Mouse (Mus musculus): Measurements from ENCODE around the gene Romo1. TPM values are rescaled to one million over a fixed set of nuclear protein-coding genes. Genes with fewer than 3 reads are reported as not detected.

Romo1 gene
- polyA plus RNA-seq, 1 experiment from 2014 or later = 366 TPM

DNA sequence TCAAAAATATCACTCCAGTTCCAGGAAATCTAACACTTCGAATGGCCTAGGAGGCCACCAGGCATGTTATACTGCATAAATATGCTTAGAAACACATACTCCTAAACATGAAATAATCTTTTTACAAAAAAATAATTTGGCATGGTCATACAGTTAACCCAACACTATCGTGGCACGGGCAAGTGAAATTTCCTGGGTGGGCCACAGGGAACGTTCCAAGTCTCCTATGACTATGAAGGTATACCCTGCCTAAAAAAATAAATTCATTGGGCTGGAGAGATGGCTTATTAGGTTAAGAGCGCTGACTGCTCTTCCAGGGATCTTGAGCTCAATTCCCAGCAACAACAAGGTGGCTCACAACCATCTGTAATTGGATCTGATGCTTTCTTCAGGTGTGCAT, 22.7 kb downstream of the Romo1 start:
- Histone ChIP-seq H3K27me3 (ENCODE audit: control insufficient read depth, insufficient read depth, low read length) (no peaks in the 10 kb centered on the region), H3K27ac (ENCODE audit: low read depth, low read length) (no peak overlapping the region), H3K4me2 (ENCODE audit: low read depth) (no peak overlapping the region), H3K9ac (ENCODE audit: low read length) (no peak overlapping the region), H3K4me3 (ENCODE audit: low read depth, low read length) (no peak overlapping the region), H3K4me1 (ENCODE audit: control insufficient read depth, insufficient read depth, low read length) (no peaks in the 10 kb centered on the region), H3K9me3 (ENCODE audit: control insufficient read depth, low read length) (no peaks in the 10 kb centered on the region), H3K36me3 (ENCODE audit: control insufficient read depth, insufficient read depth, low read length) (peaks cover 12% of the 10 kb centered on the region; the same call in 1 of the 2 replicates)
- ATAC-seq (ENCODE audit: insufficient read depth, low FRiP score, low TSS enrichment) = no peak
- WGBS = 97% methylated on average over 5 of the region's 5 CpGs
- DNase-seq (ENCODE audit: low spot score) = no peak

DNA sequence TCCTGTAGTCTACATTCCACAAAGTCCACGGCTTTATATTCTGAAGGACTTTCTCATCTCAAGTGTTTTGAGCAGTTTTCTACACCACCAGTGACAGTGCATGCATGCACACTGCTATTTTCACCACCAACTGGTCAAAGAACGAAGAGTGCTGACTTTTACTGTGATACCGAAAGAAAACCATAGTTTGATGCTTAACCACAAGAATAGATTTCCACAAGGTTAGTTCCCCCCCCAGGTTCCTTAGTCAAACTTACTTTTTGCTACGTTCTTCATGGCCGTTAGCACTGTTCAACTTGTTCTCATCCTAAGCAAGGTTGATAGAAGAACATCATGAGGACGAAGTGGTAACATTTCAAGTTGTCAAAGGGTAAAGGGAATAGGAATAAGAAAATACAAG, 33.2 kb downstream of the Romo1 start:
- no peak overlapping the region for H3K9ac ChIP-seq (ENCODE audit: low read length)
- ATAC-seq (ENCODE audit: insufficient read depth, low FRiP score, low TSS enrichment) (no peak), DNase-seq (ENCODE audit: low spot score) (no peak)
- H3K27ac ChIP-seq (ENCODE audit: low read depth, low read length) = no peak overlapping the region
- peaks cover 12% of the 10 kb centered on the region for H3K36me3 ChIP-seq (ENCODE audit: control insufficient read depth, insufficient read depth, low read length)
- peaks cover 11% of the 10 kb centered on the region; the same call in 1 of the 2 replicates for H3K4me1 ChIP-seq (ENCODE audit: control insufficient read depth, insufficient read depth, low read length)
- WGBS = 93% methylated on average over 6 of the region's 6 CpGs
- no peak overlapping the region for H3K4me2 ChIP-seq (ENCODE audit: low read depth)
- no peak overlapping the region for H3K4me3 ChIP-seq (ENCODE audit: low read depth, low read length)
- no peaks in the 10 kb centered on the region for H3K27me3 ChIP-seq (ENCODE audit: control insufficient read depth, insufficient read depth, low read length)
- no peaks in the 10 kb centered on the region for H3K9me3 ChIP-seq (ENCODE audit: control insufficient read depth, low read length)

DNA sequence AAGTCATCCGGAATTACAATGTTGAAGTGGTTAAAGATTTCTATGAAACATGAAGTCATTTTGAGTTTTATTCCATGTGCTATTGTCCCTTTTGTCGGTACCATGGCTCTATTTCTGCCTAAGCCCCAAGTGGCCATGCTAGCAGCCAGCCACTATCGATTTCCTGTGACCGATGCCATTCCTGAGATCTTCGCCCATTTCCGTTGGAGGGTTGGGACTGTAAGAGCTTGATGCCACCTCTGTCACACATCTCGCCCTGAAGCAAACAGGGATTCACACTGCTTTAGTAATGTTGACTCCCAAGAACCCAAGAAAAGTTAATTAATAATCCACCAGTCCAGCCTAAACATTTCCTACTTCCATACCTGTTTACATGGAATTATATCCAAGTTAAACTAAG, 33.8 kb downstream of the Romo1 start:
- H3K36me3 ChIP-seq (ENCODE audit: control insufficient read depth, insufficient read depth, low read length) = peaks cover 9% of the 10 kb centered on the region
- WGBS = 84% methylated on average over 7 of the region's 7 CpGs
- no peak for ATAC-seq (ENCODE audit: insufficient read depth, low FRiP score, low TSS enrichment)

DNA sequence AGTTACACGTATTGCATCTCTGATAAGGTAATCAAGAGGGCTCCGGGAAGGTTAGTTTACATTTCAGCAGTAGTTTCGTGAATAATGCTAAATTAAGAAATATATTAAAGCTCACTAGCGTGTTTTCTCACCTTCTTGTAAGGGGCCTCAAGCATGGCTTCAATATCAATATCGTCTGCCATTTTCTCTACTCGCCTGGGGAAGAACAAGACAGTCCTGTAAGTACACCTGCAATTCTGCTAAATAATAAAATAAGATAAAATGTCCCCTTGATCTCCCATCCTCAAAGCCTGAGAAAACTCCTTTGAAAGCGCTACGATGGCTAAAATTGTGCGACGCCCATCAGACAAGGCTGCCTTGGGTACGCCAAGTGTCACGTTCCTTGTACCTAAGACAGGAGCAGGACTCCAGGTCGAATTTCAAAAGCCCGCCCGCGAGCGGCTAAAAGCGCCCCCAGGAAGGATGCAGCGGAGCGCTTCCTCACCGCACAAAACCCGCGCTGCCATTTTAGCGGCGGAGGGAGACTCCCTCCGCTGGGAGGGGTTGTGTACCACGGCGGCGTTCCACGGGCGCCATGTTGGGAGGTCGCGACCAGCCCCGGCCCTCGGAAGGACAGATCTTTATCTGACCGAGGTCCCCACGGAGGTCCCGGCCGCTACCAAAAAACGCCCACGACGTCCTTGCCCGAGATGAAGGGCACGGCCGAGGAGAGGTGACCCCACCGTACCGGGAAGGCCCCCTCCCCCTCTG, 35.4 kb downstream of the Romo1 start:
- DNase-seq (ENCODE audit: low spot score) (peak; percentile 87), ATAC-seq (ENCODE audit: insufficient read depth, low FRiP score, low TSS enrichment) (peak; percentile 61)
- H3K27me3 ChIP-seq (ENCODE audit: control insufficient read depth, insufficient read depth, low read length) = no peaks in the 10 kb centered on the region
- peak overlapping the region; percentile 85 for H3K27ac ChIP-seq (ENCODE audit: low read depth, low read length)
- peak overlapping the region; percentile 69 for H3K4me2 ChIP-seq (ENCODE audit: low read depth)
- H3K4me3 ChIP-seq (ENCODE audit: low read depth, low read length) = peak overlapping the region; percentile 88
- 1% methylated on average over 47 of the region's 47 CpGs for WGBS
- H3K9me3 ChIP-seq (ENCODE audit: control insufficient read depth, low read length) = no peaks in the 10 kb centered on the region
- peak overlapping the region; percentile 100 for H3K9ac ChIP-seq (ENCODE audit: low read length)
- peaks cover 11% of the 10 kb centered on the region; the same call in 1 of the 2 replicates for H3K4me1 ChIP-seq (ENCODE audit: control insufficient read depth, insufficient read depth, low read length)
- H3K36me3 ChIP-seq (ENCODE audit: control insufficient read depth, insufficient read depth, low read length) = peaks cover 4% of the 10 kb centered on the region

More for the DNA sequence above, 33.8 kb downstream of the Romo1 start:
- Histone ChIP-seq H3K27ac (ENCODE audit: low read depth, low read length) (no peak overlapping the region), H3K4me3 (ENCODE audit: low read depth, low read length) (no peak overlapping the region), H3K4me1 (ENCODE audit: control insufficient read depth, insufficient read depth, low read length) (peaks cover 11% of the 10 kb centered on the region; the same call in 1 of the 2 replicates), H3K27me3 (ENCODE audit: control insufficient read depth, insufficient read depth, low read length) (no peaks in the 10 kb centered on the region), H3K9me3 (ENCODE audit: control insufficient read depth, low read length) (no peaks in the 10 kb centered on the region), H3K9ac (ENCODE audit: low read length) (no peak overlapping the region), H3K4me2 (ENCODE audit: low read depth) (peak overlapping the region; percentile 69)
- no peak for DNase-seq (ENCODE audit: low spot score)

DNA sequence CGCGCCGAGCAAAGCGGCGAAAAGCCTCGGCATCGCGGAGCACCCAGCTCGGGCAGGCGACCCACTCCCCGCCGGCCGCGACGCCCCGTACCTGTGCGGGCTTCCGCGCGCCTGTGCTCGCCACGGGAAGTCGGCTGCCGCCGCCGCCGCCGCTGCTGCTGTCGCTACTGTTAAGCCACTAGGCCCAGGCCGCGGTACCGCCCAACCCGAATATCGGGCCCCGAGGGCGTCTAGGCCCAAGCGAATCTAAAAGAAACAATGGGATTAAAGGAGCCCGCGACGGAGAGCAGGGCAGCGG, 35.9 kb downstream of the Romo1 start:
- Histone ChIP-seq H3K4me3 (ENCODE audit: low read depth, low read length) (peak overlapping the region; percentile 88), H3K9ac (ENCODE audit: low read length) (peak overlapping the region; percentile 100), H3K27ac (ENCODE audit: low read depth, low read length) (peak overlapping the region; percentile 85), H3K36me3 (ENCODE audit: control insufficient read depth, insufficient read depth, low read length) (peaks cover 4% of the 10 kb centered on the region), H3K27me3 (ENCODE audit: control insufficient read depth, insufficient read depth, low read length) (no peaks in the 10 kb centered on the region), H3K4me1 (ENCODE audit: control insufficient read depth, insufficient read depth, low read length) (peaks cover 11% of the 10 kb centered on the region; the same call in 1 of the 2 replicates), H3K9me3 (ENCODE audit: control insufficient read depth, low read length) (no peaks in the 10 kb centered on the region), H3K4me2 (ENCODE audit: low read depth) (no peak overlapping the region; the same call in 1 of the 2 replicates)
- DNase-seq (ENCODE audit: low spot score) = no peak
- under 1% methylated on average over 41 of the region's 41 CpGs for WGBS
- ATAC-seq (ENCODE audit: insufficient read depth, low FRiP score, low TSS enrichment) = peak; percentile 32

DNA sequence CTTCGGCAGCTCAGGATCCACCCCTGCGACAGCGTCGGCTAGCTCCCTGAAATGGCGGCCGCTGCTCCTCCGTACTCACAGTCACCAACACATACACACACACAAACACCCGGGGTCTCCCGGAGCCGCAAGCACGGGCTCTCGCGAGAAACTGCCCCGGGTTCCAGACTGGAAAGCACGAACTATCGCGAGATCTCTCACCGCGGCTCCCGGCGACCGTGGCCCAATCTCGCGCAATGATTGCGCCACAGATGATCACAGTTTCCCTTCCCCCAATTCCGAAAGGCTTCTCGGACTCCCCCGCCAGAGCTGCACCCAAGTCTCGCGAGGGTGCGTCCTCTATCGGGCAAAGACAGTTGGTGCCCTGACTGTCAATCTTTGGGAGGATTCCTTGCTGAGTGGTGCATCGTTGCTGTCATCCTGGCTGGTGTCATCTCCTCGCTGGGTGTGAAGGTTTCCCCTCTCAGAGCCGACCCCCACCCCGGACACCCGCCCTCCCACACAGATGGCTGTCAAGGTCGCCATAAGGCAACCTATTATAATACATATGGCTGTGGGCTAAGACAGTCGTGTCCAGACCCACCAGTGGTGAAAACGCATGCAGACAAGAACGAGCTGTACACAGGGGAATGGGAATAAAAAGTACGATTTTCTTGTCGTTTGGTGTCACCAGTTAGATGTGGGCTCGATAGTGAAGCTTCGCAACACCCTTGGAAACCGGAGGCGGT, 36.4 kb downstream of the Romo1 start, which contains the start of gene Rbm39:
Rbm39 (minus strand) TSS at position 145 of the 728 bp plus-strand sequence.
- H3K36me3 ChIP-seq (ENCODE audit: control insufficient read depth, insufficient read depth, low read length) = peaks cover 4% of the 10 kb centered on the region
- H3K27me3 ChIP-seq (ENCODE audit: control insufficient read depth, insufficient read depth, low read length) = no peaks in the 10 kb centered on the region
- H3K4me3 ChIP-seq (ENCODE audit: low read depth, low read length) = peak within 1 kb of the TSS; percentile 88
- peak within 1 kb of the TSS; percentile 70 for H3K4me2 ChIP-seq (ENCODE audit: low read depth)
- DNase-seq (ENCODE audit: low spot score) (peak; percentile 100), ATAC-seq (ENCODE audit: insufficient read depth, low FRiP score, low TSS enrichment) (peak; percentile 97)
- peak within 1 kb of the TSS; percentile 85 for H3K27ac ChIP-seq (ENCODE audit: low read depth, low read length)
- peaks cover 11% of the 10 kb centered on the region; the same call in 1 of the 2 replicates for H3K4me1 ChIP-seq (ENCODE audit: control insufficient read depth, insufficient read depth, low read length)
- H3K9me3 ChIP-seq (ENCODE audit: control insufficient read depth, low read length) = no peaks in the 10 kb centered on the region
- H3K9ac ChIP-seq (ENCODE audit: low read length) = peak within 1 kb of the TSS; percentile 100
- under 1% methylated on average over 47 of the region's 47 CpGs for WGBS

DNA sequence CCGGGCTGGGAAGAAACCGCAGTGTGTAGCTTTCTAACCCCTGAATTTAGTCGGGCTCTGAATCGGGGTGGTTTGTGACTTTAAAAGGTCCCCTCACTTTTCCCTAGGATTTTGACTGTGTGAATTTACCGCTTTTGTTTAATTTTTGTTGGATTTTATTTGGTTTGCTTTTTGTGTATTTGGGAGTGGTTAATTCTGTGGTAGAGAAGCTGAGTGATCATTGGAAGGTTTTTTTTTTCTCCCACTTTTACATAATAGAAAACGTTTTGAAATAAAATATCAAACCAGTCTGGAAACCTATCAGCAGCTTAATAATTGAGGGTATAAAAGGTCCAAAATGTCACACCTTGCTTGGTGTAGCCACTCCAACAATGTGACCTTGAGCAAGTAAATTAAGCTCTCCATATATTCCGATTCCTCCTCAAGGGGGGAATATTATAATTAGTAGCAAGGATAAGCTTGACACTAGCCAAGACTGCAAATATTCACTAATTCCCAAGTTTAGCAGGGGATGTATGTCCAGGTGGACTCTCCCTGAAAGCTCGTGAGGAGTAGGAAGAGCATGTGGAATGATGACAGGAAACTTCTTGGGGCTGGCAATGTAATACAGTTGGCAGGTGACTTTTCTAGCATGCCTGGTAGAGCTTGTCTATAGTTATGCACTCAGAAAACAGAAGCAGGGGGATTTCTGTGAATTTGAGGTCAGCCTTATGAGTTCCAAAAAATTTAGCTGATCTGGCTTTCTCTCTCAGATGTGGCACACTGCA, 37.2 kb downstream of the Romo1 start:
- H3K36me3 ChIP-seq (ENCODE audit: control insufficient read depth, insufficient read depth, low read length) = peaks cover 4% of the 10 kb centered on the region
- peak overlapping the region; percentile 88 for H3K4me3 ChIP-seq (ENCODE audit: low read depth, low read length)
- peaks cover 11% of the 10 kb centered on the region; the same call in 1 of the 2 replicates for H3K4me1 ChIP-seq (ENCODE audit: control insufficient read depth, insufficient read depth, low read length)
- 21% methylated on average over 8 of the region's 8 CpGs for WGBS
- DNase-seq (ENCODE audit: low spot score) (no peak), ATAC-seq (ENCODE audit: insufficient read depth, low FRiP score, low TSS enrichment) (no peak)
- no peaks in the 10 kb centered on the region for H3K9me3 ChIP-seq (ENCODE audit: control insufficient read depth, low read length)
- no peaks in the 10 kb centered on the region for H3K27me3 ChIP-seq (ENCODE audit: control insufficient read depth, insufficient read depth, low read length)
- H3K9ac ChIP-seq (ENCODE audit: low read length) = peak overlapping the region; percentile 100
- peak overlapping the region; percentile 85 for H3K27ac ChIP-seq (ENCODE audit: low read depth, low read length)
- peak overlapping the region; percentile 70 for H3K4me2 ChIP-seq (ENCODE audit: low read depth)

DNA sequence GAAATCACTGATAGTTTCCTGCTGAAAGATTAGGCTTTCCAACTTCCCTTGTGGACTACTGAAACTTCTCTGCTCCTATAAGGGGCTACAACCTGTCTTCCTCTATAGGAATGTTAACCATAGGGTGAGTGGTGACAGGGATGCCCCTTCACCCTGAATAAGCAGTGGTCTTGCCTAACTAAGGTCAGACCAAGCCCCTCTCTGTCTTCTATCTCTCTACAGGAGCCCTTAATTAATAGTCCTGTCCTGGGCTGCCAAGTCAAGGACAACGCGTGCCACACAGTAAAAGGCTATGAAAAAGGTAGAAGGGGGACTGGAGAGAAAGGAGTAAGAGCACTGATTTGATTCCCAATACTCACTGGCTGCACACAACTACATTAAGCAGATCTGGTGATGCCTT, 37.8 kb downstream of the Romo1 start:
- Histone ChIP-seq H3K4me3 (ENCODE audit: low read depth, low read length) (no peak overlapping the region), H3K4me1 (ENCODE audit: control insufficient read depth, insufficient read depth, low read length) (peaks cover 11% of the 10 kb centered on the region; the same call in 1 of the 2 replicates), H3K27ac (ENCODE audit: low read depth, low read length) (no peak overlapping the region), H3K27me3 (ENCODE audit: control insufficient read depth, insufficient read depth, low read length) (no peaks in the 10 kb centered on the region), H3K36me3 (ENCODE audit: control insufficient read depth, insufficient read depth, low read length) (peaks cover 4% of the 10 kb centered on the region), H3K9ac (ENCODE audit: low read length) (no peak overlapping the region), H3K9me3 (ENCODE audit: control insufficient read depth, low read length) (no peaks in the 10 kb centered on the region), H3K4me2 (ENCODE audit: low read depth) (no peak overlapping the region)
- ATAC-seq (ENCODE audit: insufficient read depth, low FRiP score, low TSS enrichment) (no peak), DNase-seq (ENCODE audit: low spot score) (no peak)
- WGBS = 56% methylated on average over 2 of the region's 2 CpGs

Measured in neural tube, embryonic 11.5 days (tissue).